Mouse (Mus musculus) embryonic facial prominence, embryonic 10.5 days (tissue): ENCODE measurements at regions not wholly inside any gene's neighbourhood (a gene's known extent, or its start where the extent isn't known, plus 50 kb on each side); places are given as distances from the start of the nearest gene placed in this dataset.

Source experiments
- DNase-seq: peaks from one replicate; pipeline ENCODE4 v3.0.0-alpha.2; 2017; ENCODE audit warnings: low spot score
- H3K27ac ChIP-seq: fragments of 300-500 bp; sonication (generic); replicated peaks from 2 replicates; pipeline ENCODE4 v1.5.1; 2016; ENCODE audit warnings: mild to moderate bottlenecking
- H3K27me3 ChIP-seq: fragments of 300-500 bp; sonication (generic); replicated peaks from 2 replicates; pipeline ENCODE4 v1.6.1; 2016; ENCODE audit warnings: low read depth, mild to moderate bottlenecking; ENCODE audit not compliant: poor library complexity, severe bottlenecking
- H3K36me3 ChIP-seq: fragments of 300-500 bp; sonication (generic); replicated peaks from 2 replicates; pipeline ENCODE4 v1.6.1; 2016; ENCODE audit warnings: mild to moderate bottlenecking, moderate library complexity
- H3K4me1 ChIP-seq: fragments of 300-500 bp; sonication (generic); 2 replicates; pipeline ENCODE4 v1.6.1; 2016
- H3K4me3 ChIP-seq: fragments of 300-500 bp; sonication (generic); 2 replicates; pipeline ENCODE4 v1.5.1; 2016; ENCODE audit warnings: mild to moderate bottlenecking, moderate library complexity
- H3K9me3 ChIP-seq: fragments of 300-500 bp; sonication (generic); 2 replicates; pipeline ENCODE4 v1.6.1; 2016; ENCODE audit warnings: mild to moderate bottlenecking
- WGBS: fragments of 180-500 bp; shearing (Covaris S2); methylation state at CpG from one replicate; pipeline ENCODE4 v1.1.7; 2016; 5-methylcytosine and 5-hydroxymethylcytosine counted together

DNA sequence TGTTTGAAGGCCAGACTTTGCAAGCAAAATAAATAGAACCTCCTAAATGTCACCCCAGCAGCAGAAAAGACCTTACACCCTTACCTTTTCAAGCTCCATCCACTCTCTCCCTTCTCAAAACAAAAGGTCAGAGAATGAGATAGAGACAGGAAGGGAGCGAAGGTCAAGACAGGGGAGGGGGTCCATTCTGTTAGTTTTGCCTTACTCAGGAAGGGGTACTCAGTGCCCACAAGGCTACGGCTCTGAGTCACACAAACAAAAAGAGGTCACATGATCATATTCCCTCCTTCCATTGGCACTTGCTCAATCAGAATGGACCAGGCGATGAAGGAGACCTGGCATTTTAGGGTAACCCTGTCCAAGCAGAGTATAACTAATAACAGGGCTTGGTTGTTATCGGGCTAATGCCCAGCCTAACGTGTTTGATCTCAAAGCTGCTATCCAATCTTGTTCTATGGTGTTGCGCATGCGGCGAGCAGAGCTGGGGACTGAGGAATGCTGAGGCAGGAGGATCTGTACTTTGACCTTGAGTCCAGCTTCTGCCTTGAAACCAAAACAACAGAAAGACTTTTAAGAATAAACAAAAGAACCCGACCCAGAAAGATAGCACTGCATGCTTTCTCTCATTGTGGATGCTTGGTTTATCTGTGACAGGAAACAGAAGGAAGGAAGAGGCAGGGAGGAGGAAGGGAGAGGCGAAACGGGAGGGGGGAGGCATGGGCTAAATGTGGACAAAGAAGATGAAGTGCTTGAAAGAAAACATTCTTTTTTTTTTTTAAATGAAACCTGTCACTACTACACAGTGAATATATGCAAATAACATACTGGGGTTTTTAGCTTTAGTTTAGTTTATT, 184.5 kb downstream of the Ankrd50 start:
- Histone ChIP-seq H3K27ac (peak overlapping the region; percentile 25; the same call in 1 of the 2 replicates), H3K9me3 (no peaks in the 10 kb centered on the region), H3K4me3 (no peak overlapping the region), H3K36me3 (no peaks in the 10 kb centered on the region), H3K27me3 (no peaks in the 10 kb centered on the region), H3K4me1 (peaks cover 26% of the 10 kb centered on the region)
- WGBS = 71% methylated on average over 11 of the region's 11 CpGs
- no peak for DNase-seq

DNA sequence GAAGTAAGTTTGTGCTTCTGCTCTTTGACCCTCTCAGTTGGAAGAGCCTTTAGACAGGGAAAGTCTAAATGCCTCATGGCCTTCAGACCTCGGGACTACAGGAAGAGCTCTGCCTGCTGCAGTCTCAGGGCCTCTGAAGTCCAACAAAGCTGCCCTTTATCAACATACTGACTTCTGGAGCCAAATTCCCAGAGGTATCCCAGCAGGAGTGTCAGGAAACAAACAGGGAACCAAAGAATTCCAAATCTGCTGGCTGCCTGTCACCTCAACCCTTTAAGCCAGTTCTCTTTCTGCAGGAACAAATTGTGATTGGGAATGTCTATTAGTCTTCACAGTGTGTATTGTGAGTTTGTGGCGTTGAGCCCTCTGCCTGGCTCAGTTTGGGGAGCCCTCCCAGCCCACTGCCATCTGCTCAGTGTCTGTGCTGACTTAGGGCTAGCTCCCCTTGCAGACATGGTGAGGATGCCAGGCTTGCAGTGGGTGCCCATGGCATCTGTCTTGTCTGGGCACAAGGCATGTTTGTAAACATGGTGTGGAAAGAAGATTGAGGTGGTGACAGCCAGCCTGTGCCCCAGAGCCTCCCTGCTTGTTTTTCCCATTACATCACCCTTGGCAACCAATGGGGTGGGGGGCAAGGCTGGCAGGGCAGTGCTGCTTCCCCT, 185.3 kb downstream of the Ankrd50 start:
- no peaks in the 10 kb centered on the region for H3K9me3 ChIP-seq
- WGBS = 14% methylated on average over 2 of the region's 2 CpGs
- H3K27me3 ChIP-seq = no peaks in the 10 kb centered on the region
- H3K27ac ChIP-seq = peak overlapping the region; percentile 32
- H3K36me3 ChIP-seq = no peaks in the 10 kb centered on the region
- peaks cover 26% of the 10 kb centered on the region for H3K4me1 ChIP-seq
- H3K4me3 ChIP-seq = no peak overlapping the region
- DNase-seq = no peak

DNA sequence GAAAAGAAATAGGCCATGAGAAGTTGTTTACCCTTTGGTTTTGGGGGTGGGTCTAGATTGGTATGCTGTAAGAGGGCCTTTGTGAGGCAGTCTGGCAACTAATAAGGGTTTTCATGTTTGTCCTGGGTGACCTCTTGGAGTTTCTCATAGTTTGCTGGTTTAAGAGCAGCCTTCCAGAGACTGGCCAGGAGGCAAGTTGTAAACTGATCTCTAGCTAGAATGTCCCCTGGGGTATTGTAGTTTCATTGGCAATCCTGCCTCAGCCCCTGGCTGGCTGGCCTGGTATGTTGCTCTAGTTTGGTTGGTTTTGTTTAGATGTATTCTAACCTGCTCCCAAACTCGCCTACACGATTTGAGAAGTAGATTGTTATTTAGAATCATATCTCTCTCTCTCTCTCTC, 187.1 kb downstream of the Ankrd50 start:
- 0 out of 2 replicates have a peak overlapping the region, but pooled peaks have one; percentile 35 for H3K27ac ChIP-seq
- no peak for DNase-seq
- peaks cover 26% of the 10 kb centered on the region for H3K4me1 ChIP-seq
- 60% methylated on average over 2 of the region's 2 CpGs for WGBS
- no peaks in the 10 kb centered on the region for H3K36me3 ChIP-seq
- H3K27me3 ChIP-seq = no peaks in the 10 kb centered on the region
- H3K4me3 ChIP-seq = no peak overlapping the region
- no peaks in the 10 kb centered on the region for H3K9me3 ChIP-seq

DNA sequence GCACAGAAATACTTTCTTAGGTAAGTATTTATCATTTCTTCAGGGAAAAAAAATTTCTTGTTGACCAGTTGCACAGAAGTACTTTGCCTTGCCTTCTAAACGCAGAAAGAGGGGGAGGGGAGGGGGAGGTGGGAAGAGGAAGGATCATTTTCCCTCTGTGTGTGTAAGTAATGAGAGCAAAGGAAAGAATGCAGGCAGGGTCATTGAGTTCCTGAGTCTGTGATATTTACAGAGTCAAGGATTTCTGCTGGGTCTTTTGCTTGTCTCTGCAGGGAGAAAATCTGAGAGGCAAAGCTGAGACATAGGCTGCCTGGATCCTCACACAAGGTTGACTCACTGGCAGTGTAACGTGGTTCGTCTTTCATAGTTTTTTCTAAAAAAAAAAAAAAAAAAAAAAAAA, 195.6 kb downstream of the Ankrd50 start:
- H3K4me3 ChIP-seq = no peak overlapping the region
- 0 out of 2 replicates have a peak, but pooled peaks cover 6% of the 10 kb centered on the region for H3K9me3 ChIP-seq
- peaks cover 26% of the 10 kb centered on the region for H3K4me1 ChIP-seq
- no peak overlapping the region; the same call in 1 of the 2 replicates for H3K27ac ChIP-seq
- no peaks in the 10 kb centered on the region for H3K36me3 ChIP-seq
- 24% methylated on average over 3 of the region's 3 CpGs for WGBS
- H3K27me3 ChIP-seq = no peaks in the 10 kb centered on the region
- DNase-seq = peak; percentile 30

DNA sequence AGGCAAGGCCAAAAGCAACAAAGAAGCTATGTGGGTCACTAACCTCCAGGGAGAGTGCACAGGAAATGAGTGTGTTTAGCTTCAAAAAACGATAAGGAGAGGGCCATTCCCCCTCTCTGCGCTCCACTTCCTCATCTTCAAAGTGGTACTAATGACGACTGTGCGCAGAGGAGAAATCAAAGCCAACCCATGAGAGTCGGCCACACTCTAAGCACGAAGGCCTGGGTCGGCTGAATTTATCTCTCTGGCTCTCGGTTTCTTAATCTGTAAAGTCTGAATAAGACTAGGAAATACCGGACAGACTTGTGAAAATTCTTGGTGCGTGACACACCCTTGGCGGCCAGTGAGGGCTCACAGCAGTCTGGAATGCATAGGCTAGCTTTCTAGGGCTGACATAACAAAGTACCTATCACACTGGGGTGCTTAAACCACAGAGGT, 200.9 kb downstream of the Ankrd50 start:
- Histone ChIP-seq H3K36me3 (no peaks in the 10 kb centered on the region), H3K27me3 (no peaks in the 10 kb centered on the region), H3K4me1 (peaks cover 18% of the 10 kb centered on the region), H3K9me3 (0 out of 2 replicates have a peak, but pooled peaks cover 6% of the 10 kb centered on the region), H3K4me3 (no peak overlapping the region), H3K27ac (peak overlapping the region; percentile 54; the same call in 1 of the 2 replicates)
- no peak for DNase-seq
- 49% methylated on average over 11 of the region's 11 CpGs for WGBS

DNA sequence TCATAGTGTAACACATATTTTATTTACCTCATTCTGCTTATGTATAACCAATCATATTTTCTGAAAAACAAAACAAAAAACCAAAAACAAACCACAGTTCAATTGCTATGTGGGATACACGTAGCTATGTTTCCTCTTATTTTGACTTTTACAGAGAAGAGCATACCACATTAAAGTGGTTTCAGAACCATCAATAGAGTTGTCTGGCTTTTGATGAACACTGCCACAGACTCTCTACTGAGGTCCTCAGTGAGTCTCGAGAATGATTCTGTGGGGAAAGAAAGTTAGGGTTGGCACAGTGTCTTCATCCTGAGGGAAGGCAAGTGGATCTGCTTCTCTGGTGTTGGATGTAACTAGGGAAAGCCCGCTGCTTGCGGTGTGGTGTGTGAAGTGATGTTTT, 201.8 kb downstream of the Ankrd50 start:
- H3K27me3 ChIP-seq = no peaks in the 10 kb centered on the region
- DNase-seq = no peak
- H3K4me3 ChIP-seq = no peak overlapping the region
- 92% methylated on average over 4 of the region's 4 CpGs for WGBS
- no peak overlapping the region for H3K27ac ChIP-seq
- 0 out of 2 replicates have a peak, but pooled peaks cover 6% of the 10 kb centered on the region for H3K9me3 ChIP-seq
- H3K4me1 ChIP-seq = peaks cover 11% of the 10 kb centered on the region
- H3K36me3 ChIP-seq = no peaks in the 10 kb centered on the region

DNA sequence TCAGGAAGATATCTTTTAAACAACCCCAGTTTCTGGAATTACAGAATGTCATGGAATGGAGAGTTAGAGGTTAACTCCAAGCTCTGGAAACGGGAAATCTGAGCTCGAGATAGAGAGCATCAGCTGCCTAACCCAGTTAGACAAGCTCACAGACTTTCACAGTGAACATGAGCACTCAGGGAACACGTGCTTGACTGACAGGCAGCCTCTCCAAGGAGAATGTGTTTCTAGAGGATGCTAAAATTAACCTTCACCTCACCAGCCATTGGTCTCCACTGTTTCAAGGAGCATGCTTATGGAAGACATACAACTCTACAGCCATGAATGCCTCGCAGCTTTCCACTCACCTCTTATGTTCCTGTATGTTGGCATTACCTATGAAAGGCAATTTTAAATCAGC, 203.0 kb downstream of the Ankrd50 start:
- Histone ChIP-seq H3K36me3 (no peaks in the 10 kb centered on the region), H3K9me3 (0 out of 2 replicates have a peak, but pooled peaks cover 6% of the 10 kb centered on the region), H3K4me1 (peaks cover 11% of the 10 kb centered on the region), H3K27me3 (no peaks in the 10 kb centered on the region), H3K4me3 (no peak overlapping the region), H3K27ac (no peak overlapping the region)
- no peak for DNase-seq
- 49% methylated on average over 4 of the region's 4 CpGs for WGBS

DNA sequence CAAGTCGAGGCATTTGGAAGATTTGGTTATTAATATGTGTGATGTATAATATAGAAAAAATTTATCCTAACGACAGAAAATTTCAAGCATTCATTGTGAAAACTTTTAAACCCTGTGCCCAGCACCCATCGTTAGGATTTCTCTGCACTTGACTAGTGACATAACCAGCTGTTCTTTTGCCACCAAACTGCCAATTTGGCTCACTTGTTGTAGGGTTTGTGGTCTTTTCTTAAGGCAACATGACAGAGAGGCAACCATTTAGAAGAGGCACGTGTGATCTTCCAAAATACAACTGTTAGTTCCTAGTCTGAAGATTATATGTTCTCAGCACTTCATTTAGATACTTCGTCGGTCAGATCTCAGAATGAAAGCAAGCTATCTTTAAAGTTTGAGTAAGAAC, 203.8 kb downstream of the Ankrd50 start:
- H3K27me3 ChIP-seq = no peaks in the 10 kb centered on the region
- DNase-seq = no peak
- WGBS = 87% methylated on average over 6 of the region's 6 CpGs
- H3K9me3 ChIP-seq = no peaks in the 10 kb centered on the region
- no peak overlapping the region for H3K4me3 ChIP-seq
- H3K4me1 ChIP-seq = peaks cover 14% of the 10 kb centered on the region
- H3K27ac ChIP-seq = no peak overlapping the region
- H3K36me3 ChIP-seq = no peaks in the 10 kb centered on the region

DNA sequence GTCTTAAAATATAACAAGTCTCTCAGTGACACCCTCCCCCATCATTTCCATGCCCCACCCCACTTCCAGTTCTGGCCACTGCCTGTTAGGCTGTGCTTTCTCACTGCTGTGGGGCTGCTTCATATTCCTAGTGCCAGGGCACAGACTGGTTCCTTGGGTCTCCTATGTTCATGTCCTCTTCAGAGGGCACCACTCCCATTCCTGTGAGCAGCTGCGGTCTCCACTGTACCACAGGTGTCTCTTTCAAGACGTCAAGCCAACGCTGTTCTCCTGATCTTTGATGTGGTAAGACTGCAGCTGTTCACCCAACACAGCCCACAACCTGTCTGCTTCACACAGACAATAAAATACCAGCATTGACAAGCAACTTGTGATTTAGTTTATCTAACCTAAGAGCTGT, 204.5 kb downstream of the Ankrd50 start:
- 91% methylated on average over 3 of the region's 3 CpGs for WGBS
- no peak overlapping the region for H3K4me3 ChIP-seq
- H3K9me3 ChIP-seq = no peaks in the 10 kb centered on the region

DNA sequence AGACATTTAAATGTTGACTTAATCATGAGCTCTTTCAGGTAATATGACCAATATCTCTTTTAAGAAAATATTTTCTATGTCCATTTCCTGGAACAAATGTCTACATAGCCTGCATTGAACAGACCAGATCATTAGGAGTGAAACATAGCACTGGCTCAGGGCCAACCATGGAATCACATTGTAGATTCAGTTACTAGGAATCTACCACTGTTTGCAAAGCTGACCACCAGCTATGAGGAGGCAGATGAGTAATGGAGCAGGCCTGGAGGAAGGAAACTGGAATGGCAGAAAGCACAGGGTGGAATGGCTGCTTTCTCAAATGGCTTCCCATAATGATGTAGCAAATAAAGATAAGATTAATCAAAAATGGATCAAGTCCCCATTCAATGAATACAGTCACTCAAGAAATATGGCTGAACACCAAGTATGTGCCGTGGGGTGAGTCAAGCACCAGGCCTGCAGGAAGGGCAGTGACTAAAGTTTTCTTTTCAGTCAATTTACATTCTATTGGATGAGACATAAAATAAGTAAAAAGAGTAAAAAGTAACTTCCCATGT, 207.6 kb downstream of the Ankrd50 start:
- no peak overlapping the region for H3K27ac ChIP-seq
- peaks cover 17% of the 10 kb centered on the region for H3K4me1 ChIP-seq
- H3K9me3 ChIP-seq = no peaks in the 10 kb centered on the region
- no peaks in the 10 kb centered on the region for H3K27me3 ChIP-seq
- no peak for DNase-seq
- no peaks in the 10 kb centered on the region for H3K36me3 ChIP-seq
- H3K4me3 ChIP-seq = no peak overlapping the region
- 94% methylated on average over 1 of the region's 1 CpGs for WGBS

More for the DNA sequence above, 204.5 kb downstream of the Ankrd50 start:
- no peaks in the 10 kb centered on the region for H3K36me3 ChIP-seq
- no peak for DNase-seq
- peaks cover 22% of the 10 kb centered on the region for H3K4me1 ChIP-seq
- no peak overlapping the region for H3K27ac ChIP-seq
- H3K27me3 ChIP-seq = no peaks in the 10 kb centered on the region

DNA sequence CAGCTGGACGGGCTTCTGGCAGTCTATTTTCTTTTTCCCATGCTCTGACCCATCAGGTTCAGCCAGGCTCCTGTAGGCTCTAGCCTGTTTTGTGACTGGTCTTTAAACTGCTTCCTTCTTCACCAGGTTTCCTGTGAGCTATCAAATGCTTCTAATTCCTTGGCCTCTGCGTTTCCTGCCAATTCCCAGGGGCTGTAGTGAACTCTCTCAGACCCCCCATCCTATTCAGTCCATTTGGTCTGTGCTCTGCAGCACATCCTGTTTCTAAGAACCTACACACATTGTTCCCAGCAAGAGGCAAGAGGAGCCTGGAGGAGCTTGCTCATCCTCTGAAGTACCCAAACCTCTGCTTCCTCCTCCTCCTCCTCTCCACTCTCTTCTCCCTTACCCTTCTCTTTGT, 209.3 kb downstream of the Ankrd50 start:
- peak; percentile 53 for DNase-seq
- no peaks in the 10 kb centered on the region for H3K27me3 ChIP-seq
- H3K27ac ChIP-seq = peak overlapping the region; percentile 72
- 30% methylated on average over 2 of the region's 2 CpGs for WGBS
- no peaks in the 10 kb centered on the region for H3K9me3 ChIP-seq
- no peak overlapping the region for H3K4me3 ChIP-seq
- H3K36me3 ChIP-seq = no peaks in the 10 kb centered on the region
- peaks cover 20% of the 10 kb centered on the region for H3K4me1 ChIP-seq

DNA sequence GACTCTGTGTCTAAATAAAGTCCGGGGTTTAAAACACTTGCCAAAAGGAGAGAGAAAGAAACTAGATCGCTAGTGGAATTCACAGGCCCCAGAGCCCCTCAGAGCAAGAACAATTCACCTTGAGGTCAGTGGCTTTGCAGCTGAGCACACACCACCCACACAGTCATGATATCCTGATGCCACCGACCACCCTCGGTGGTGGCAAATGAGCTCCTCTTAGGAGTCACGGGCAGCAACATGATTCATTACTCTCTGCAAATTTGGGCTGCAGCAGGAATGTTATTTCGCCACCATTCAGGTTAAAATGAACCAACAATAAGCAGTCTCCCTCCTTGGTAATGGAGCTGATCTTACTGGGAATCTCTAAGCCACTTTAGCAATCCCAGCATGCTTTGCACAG, 213.9 kb downstream of the Ankrd50 start:
- peaks cover 16% of the 10 kb centered on the region for H3K4me1 ChIP-seq
- H3K36me3 ChIP-seq = no peaks in the 10 kb centered on the region
- 65% methylated on average over 6 of the region's 6 CpGs for WGBS
- H3K4me3 ChIP-seq = no peak overlapping the region
- H3K9me3 ChIP-seq = peaks cover 1% of the 10 kb centered on the region; the same call in 1 of the 2 replicates
- H3K27me3 ChIP-seq = no peaks in the 10 kb centered on the region
- DNase-seq = no peak
- no peak overlapping the region; the same call in 1 of the 2 replicates for H3K27ac ChIP-seq
